Mouse (Mus musculus): ENCODE results near the gene Oasl1. TPM values are rescaled to one million over a fixed set of nuclear protein-coding genes. Genes with fewer than 3 reads are reported as not detected.
"Not testable (repeated sequence)": the region's sequence is repeated elsewhere in the genome, so short reads cannot be mapped to it uniquely, and the experiment has no call there.

Oasl1 gene
- total RNA-seq, 2 experiments from 2014 or later, result not detected

DNA sequence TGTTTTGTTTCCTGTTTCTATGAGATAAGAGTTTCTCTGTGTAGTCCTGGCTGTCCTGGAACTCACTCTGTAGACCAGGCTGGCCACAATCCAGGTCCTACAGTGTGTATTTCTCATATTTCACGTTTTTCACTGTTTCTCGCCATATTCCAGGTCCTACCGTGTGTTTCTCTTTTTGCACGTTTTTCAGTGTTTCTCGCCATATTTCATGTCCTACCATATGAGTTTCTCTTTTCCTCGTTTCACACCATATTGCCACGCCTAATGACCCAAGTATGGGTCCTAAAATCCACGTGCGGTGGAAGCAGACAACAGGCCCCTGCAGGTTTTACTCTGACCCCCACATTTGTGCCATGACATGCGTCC lies 691 bp upstream of the Oasl1 start:
- intact Hi-C loops (cut with DNase I), result no loop called here
- no peak for DNase-seq

DNA sequence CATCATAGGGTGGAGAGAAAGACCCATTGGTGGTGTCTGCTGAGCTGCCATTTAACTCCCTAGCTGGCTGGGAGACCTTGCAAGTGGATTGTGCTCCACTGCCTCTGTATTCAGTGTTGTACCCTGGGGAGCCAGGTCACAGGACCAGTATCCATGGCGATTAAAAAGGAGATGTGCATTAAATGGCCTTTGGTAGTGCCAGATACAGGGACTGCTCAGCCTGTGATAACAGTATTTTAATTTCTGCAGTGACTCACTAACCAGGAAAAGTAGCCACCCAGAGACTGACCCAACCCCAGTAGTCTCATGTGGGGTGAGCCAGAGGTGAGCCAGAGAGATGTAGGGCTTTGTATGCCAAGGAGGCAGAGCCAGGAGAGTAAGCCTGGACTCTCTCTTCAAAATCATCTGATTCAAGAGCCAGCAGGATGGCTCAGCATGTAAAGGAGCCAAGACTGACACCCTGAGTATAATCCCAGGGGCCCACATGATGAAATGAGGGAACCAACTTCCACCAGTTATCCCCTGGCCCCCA lies 3.2 kb downstream of the Oasl1 start:
- intact Hi-C loops (cut with DNase I), result no loop called here
- no peak for DNase-seq

DNA sequence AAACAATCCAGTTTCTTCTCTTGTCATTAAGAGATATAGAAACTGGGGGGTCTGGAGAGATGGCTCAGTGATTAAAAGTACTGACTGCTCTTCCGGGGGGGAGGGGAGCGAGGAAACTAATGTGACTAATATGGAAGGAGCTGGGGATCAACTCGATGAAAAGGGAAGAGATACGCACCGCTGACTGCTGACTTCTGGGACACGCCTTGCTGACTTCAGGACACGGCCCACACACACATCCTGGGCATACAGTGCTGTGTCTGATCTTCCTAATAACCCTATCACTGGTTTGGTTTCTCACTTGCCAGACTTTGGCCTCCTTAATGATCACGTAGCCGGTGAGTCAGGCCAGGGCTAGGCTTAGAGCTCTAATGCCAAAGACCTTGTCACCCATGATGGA lies 3.7 kb downstream of the Oasl1 start:
- intact Hi-C loops (cut with DNase I), result no loop called here
- no peak for DNase-seq

DNA sequence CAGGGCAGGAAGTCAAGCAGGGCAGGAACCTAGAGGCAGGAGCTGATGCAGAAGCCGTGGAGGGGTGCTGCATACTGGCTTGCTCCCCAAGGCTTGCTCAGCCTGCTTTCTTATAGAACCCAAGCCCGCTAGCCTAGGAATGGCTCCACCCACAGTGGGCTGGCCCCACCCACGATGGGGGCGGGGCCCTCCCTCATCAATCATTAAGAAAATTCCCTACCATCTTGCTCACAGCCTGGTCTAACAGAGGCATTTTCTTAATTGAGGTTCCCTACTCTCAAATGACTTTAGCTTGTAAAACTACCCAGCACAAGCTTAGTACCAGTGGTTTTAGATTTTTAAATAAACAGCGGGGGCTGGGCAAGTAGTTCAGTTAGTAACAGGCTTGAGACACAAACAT lies 8.6 kb downstream of the Oasl1 start:
- DNase-seq, result no peak
- intact Hi-C loops (cut with DNase I), result no loop called here

DNA sequence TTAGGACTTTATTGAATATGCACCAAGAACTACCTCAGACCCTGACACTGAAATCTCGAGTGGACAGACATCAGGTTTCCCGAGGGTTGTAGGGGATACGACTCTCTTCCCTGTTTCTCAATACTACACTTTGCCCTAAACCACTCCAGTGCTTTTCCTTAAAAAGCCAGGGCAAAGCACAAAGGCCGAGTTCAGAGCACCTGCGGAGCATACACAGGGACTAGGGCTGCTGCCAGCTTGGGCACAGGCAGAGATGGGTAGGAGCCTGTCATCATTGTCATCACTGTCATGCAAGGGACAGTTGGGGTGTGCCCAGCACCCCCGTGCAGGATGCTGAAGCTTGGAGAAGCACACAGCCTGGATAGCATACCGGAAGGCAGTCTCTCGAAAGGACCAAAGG lies 10.2 kb downstream of the Oasl1 start:
- no peak for DNase-seq
- intact Hi-C loops (cut with DNase I), result no loop called here

DNA sequence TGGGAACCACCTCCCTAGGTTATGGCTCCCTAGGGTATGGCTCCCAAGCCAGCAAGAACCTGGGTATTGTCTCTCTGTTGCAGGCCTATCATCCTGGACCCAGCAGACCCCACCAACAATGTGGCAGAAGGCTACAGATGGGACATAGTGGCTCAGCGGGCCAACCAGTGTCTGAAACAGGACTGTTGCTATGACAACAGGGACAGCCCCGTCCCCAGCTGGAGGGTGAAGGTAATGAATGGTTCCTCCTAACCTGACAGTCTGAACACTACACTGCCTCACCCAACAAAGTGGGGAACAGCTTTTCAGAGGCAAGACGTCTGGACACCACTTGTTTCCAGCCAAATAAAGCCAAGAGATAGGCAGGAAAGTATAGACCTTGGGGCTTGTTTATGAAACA lies 12.8 kb downstream of the Oasl1 start:
- intact Hi-C loops (cut with DNase I), result no loop called here
- DNase-seq, result peak; percentile 40

DNA sequence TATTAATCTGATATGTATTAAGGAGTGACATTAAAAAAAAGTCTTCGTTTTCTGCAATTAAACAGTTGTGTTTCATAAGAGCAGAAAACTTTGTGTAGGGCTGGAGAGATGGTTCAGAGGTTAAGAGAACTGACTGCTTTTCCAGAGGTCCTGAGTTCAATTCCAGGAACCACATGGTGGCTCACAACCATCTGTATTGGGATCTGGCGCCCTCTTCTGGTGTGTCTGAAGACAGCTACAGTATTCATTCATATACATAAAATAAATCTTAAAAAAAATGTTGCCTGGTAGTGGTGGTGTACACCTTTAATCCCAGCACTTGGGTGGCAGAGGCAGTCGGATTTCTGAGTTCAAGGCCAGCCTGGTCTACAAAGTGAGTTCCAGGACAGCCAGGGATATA lies 18.1 kb downstream of the Oasl1 start:
- DNase-seq; intact Hi-C loops (cut with DNase I): not testable (repeated sequence)

DNA sequence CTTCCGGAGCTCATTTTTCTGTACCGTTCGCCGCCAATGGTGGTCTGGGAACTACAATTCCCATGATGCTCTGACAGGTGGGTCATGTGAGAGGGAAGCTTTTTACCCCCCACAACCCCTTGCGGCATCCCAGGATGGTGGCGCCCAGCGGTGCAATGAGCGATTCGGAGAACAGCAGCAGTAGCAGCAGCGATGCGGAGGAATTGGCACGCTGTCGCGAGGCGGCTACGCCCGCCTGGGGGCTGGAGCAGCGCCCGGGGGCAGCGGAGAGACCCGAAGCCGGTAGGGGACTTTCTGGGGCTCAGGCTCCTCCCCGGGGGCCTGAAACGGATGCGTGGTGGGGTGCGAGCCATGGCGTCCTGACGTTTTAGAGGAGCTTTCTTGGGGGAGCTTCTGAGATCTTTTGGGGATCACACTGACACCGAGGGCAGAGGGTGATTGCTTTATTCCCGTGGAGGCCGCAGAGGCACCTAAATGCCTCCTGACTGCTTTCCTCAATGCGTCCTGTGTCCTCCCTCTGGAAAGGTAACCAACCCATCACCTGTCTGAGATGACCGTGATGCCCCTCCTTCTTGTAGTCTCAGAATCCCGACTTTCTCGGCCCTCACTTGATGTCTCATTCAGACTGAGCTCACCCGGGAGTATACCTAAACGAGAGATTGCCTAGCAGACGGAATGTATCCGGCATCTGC lies 19.2 kb downstream of the Oasl1 start, which contains the start of gene 2210016L21Rik:
2210016L21Rik (plus strand) TSS at position 85 of the 692 bp plus-strand sequence.
- peak; percentile 90 for DNase-seq
- intact Hi-C loops (cut with DNase I), result no loop called here

DNA sequence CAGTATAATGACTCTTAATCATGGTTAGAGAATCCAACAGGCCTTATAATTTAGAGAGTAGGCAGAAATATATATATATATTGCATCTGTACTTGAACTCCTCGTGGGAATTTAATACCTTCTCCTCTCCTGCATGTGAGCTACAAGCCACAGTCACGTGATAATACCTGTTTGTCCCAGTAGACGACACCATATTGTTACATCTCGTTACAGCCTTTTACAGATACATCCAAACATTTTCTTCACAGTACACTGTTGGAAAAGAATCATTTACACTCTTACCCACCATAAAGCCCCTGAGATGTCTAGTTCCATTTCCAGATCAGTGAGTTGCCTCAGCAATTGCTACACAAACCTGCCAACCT lies 19.7 kb downstream of the Oasl1 start:
- no peak for DNase-seq
- intact Hi-C loops (cut with DNase I), result no loop called here

DNA sequence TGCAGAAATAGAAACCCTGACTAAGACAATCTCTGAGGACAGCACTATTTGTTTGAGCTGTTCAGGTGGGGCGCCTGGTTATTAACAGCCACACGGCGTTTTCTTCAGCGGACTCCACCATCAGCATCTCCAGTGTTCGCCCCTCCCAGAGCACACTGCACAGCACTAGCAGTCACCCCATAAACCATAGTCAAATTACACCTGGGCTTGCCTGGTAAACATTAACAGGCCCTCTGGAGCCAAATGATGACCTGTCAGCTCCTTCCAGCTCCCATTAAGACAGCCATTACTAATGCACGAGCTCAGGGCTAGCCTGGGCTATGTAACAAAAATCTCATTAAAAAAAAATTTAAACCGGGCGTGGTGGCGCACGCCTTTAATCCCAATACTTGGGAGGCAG lies 22.0 kb downstream of the Oasl1 start:
- intact Hi-C loops (cut with DNase I), result no loop called here
- DNase-seq, result no peak

DNA sequence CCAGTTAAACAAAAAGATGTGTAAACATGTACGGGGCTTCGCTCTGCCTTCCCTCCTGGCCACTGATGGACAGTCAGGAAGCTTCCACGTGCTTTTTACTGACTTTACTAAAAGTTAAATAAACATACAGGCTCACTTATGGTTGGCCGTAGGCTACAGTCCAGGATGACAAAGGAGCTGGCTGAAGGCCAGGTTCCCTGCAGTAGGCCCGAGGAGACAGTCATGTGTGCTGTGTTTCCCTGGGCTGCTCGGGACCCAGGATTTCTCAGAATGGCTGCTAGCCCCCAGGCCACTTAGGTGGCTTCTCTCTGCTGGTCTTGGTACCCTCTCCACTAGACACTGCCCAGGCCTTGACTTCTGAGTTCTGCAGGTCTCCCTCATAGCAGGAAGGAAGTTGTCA lies 25.9 kb downstream of the Oasl1 start:
- intact Hi-C loops (cut with DNase I), result no loop called here
- DNase-seq, result peak; percentile 74

DNA sequence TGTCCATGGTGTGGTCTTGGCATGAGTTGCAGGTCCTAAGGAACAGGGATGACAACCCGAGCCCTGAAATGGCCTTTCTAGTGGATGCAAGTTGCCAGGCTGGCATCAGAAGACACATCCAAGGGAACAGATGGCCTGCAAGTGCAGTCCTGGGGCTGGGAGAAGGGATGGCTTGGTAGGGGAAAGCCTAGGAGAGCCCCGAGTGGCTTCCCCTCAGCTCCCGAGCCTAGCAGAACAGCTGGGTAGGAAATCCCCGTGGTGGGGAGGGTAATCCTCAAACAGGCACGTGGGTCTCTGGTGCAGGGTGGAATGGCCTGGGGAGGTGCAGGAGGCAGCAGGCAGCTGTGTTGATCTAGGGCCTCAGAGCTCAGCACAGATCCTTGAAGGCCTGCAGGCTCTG lies 26.3 kb downstream of the Oasl1 start:
- intact Hi-C loops (cut with DNase I), result no loop called here
- peak; percentile 68 for DNase-seq

DNA sequence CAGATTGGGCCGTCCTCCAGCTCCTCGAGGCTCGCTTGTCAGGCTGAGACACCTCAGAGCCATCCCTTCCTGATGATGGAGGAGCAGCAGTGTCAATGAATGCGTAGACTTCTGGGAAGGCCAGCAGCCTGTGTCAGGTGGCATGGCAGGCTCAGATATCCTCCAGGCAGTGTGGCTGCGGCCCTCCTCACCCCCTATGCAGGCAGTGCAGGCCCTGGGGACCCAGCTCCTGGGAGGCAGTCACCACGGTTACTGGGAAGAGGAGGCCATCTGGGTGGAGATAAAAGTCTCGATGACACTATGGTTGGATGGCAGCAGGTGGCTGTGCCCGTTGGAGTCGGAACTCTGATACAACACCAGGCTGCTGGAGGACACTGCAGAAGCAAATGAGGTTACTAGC lies 26.8 kb downstream of the Oasl1 start:
- intact Hi-C loops (cut with DNase I), result no loop called here
- no peak for DNase-seq

DNA sequence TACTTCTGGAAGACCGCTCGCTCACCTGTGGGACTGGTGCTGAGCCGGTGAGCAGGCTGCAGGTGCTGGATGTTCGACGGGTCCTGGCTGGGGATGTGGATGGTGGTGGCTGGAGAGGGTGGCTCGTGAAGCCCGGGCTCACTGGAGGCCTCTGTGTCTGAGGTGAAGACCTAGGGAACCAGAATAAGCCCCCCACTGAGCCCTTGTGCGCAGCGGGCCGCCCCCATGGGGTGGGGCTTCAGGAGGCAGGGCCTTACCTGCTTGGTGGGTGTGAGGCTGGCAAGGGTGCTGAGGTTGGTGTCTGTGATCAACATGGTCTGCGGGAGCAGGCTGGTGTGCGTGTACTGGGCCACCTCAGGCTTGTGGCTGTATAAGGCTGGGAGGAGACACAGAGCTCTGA lies 27.6 kb downstream of the Oasl1 start:
- DNase-seq, result no peak
- intact Hi-C loops (cut with DNase I), result no loop called here

DNA sequence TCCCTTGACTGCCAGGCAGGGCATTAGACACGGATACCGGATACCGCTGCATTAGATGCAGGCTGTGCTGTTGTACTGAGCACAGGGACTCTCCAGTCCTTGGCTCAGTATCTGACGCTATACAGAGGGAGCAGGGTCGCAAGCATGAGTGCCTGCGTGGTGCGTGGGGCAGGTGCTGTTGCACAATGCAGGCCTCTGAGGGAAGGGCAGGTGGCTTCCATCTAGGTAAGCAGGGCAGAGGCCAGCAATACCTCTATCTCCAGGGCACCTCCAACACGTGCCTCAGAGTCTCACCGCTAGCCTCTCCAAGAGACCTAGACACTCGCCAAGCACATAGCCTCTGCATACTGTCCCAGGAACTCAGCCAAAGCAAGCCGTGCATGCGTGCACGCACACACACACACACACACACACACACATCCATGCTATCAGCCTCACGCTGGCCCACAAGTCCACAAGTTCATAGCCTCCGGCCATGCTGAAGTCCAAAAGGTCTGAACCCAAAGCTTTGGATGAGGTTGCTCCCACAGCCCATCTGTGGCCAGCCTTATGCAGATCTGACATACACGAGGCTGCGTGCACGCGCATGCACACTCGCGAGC lies 28.3 kb downstream of the Oasl1 start:
- intact Hi-C loops (cut with DNase I), result no loop called here
- DNase-seq, result no peak

DNA sequence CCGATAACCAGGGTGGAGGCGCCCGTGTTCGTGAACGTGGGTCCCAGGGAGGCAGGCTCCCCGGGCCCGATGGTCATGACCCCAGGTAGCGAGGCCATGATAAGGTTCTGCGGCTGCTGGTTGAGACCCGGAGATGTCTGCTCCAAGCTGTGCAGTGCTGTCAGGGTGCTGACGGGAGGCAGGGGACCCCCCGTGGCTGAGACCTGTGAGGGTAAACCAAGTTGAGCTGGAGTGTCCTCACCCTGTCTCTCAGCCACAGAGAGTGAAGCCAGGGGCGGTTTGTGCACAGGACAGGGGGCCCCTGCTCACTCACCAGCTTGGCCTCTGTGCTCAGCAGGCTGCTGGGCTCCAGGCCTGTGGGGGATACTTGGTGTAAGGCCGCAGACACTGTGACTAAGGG lies 30.3 kb downstream of the Oasl1 start:
- no peak for DNase-seq
- intact Hi-C loops (cut with DNase I), result no loop called here

DNA sequence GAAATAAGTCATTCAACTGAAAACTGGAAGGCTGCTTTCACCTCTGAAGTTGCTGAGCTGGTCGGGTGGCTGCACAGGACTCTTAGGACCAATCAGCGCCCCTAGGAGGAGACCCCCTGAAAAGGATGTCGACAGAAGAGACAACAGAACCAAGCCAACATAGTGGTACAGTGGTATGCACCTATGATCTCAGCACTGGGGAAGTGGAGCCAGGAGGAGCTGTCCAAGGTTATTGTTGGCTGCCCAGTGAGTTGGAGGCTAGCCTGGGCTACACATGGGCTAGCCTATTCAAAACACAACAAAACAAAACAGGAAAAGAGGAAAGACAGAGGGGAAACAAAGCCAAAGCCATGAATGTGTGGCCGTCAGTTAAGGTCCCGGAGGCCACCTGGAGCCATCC lies 35.0 kb downstream of the Oasl1 start:
- intact Hi-C loops (cut with DNase I), result no loop called here

DNA sequence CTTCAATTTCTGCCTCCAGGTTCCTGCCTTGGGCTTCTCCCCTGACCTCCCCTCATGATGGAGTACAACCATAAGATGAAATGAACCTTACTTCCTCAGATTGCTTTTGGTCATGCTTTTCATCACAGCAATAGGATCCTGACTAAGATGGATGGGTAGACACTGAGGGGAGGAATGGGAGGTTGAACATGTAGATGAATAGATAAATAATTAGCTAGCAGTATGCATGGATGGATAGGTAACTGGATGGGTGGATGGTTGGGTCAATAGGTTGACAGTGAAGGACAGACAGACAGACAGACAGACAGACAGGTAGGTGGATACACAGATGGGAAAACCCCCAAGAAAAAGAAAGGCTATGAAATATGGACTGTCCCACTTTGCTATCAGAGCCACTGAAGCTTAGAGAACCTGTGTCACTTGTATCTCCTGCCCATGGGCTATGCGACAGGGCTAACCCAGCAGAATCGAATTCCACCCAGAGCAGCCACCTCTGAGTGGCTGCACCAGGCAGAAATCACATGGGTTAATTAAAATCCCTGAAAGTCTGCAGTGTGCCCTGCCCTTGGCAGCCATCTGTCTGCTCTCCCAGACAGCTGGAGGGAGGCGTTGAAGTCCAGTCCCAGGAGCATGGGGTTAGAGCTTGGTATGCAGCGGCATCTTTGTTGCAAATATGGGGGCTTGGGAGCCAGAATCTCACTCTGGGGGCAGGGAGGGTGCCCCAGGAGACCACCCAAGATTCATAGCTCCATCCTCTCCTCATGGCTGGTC lies 38.7 kb downstream of the Oasl1 start:
- intact Hi-C loops (cut with DNase I), result no loop called here
- no peak for DNase-seq

More for the DNA sequence above, 35.0 kb downstream of the Oasl1 start:
- no peak for DNase-seq

DNA sequence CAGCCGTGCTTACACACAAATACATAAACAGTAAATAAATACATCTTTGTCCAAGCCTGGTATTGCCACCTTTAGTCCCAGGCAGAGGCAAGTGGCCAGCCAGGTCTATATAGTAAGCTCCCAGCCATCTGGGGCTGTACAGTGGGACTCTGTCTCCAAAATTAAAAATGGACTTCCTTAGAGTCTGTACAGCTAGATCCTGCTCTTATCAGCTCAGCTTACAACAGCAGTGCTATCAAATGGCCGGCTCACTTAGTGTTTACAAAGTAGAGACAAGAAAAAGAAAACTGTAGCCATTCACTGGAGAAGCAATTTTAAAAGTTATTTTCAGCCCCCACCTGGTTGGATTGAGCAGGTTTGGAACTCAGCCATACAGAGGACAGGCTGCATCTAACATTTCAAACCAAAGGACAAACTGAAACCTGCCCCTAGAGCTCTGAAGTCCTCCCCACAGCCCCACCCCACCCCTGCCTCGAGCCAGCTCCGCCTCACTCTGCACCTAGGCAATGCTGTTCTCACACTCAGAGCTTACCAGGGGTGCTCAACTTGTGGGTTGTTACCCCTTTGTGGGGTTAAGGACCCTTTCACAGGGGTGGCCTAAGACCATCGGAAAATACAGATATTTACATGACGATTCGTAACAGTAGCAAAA lies 41.4 kb downstream of the Oasl1 start:
- intact Hi-C loops (cut with DNase I), result no loop called here
- no peak for DNase-seq

DNA sequence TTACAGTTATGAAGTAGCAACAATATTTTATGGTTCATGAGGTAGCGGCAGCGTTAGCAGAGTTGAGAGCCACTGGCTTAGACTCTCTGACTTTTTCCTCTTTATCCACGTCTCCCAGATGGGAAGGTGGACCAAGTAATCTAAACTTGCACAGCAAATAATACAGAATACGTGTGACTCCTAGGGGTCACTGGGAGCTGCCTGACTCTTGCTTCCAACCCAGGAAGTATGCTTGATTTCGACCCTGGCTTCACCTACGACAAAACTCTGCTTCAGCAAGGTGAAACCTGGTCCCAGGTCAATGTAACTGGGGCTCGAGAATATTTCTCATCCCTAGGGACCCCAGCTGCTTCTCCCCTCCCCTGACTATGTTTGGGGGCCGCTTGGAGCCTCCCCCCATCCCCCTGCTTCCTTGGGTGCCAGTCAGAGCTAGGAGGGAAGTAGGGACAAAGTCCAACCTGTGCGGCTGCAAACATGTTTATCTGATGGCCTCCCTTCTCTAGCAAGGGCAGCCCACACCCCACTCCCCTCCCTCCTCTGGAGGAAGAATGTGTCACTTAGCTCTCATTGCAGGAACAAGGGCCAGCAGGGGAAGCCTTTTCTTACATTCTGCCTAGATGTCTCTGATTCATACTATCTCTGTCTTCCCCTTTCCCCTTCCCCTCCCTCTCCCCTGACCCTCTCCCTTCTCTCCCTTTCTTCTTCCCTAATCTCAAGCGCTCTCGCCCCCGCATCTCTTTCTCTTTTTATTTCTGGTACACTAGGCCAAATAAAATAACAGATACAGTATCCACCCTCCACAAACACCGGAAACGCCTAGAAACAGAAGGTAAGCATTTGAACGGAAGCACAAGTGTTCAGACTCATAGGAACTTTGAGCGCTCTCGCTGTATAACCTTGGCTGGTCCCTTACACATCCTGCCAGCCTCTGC lies 42.2 kb downstream of the Oasl1 start:
- DNase-seq, result no peak
- intact Hi-C loops (cut with DNase I), result no loop called here

All from left cerebral cortex, postnatal 4 days (tissue).